Mouse (Mus musculus): ENCODE data around the gene Mon2.

- TF ChIP-seq POLR2A (IDR thresholded peaks at IDR 0.05; ENCODE audit: low read depth, low read length): no peak
- no peak for TF ChIP-seq CTCF (IDR thresholded peaks at IDR 0.05; ENCODE audit: extremely low read depth, insufficient read length, insufficient replicate concordance, low read depth, low read length)
Observed at GRCm38 (mm10) chr10:123005237-123006185, 70.8 kb downstream of the Mon2 start.

Measured in small intestine, adult 2 months (tissue).